Mouse (Mus musculus): ENCODE measurements around the gene Olfr704.
"Not testable (repeated sequence)": the region's sequence is repeated elsewhere in the genome, so short reads cannot be mapped to it uniquely, and the experiment has no call there.

The Olfr704 gene

GRCm38 (mm10) chr7:106862885-106863284, at the start of gene Olfr704:
Gene Olfr704 (plus strand): TSS chr7:106863185.
- no peak for DNase-seq (ENCODE audit: low read depth, low spot score)

GRCm38 (mm10) chr7:106813829-106814228, 49.2 kb upstream of the Olfr704 start, which contains the start of gene Olfr701:
Gene Olfr701 (plus strand): TSS chr7:106814129.
- DNase-seq (ENCODE audit: low read depth, low spot score), result no peak

- DNase-seq (ENCODE audit: low read depth, low spot score), result peak; percentile 0
Observed at GRCm38 (mm10) chr7:106815775-106816174, 47.2 kb upstream of the Olfr704 start.

GRCm38 (mm10) chr7:106818414-106818813, 44.6 kb upstream of the Olfr704 start:
- no peak for DNase-seq (ENCODE audit: low read depth, low spot score)

- DNase-seq (ENCODE audit: low read depth, low spot score), result no peak
Observed at GRCm38 (mm10) chr7:106833793-106834192, 29.2 kb upstream of the Olfr704 start, which contains the start of gene Olfr702. Gene Olfr702 (minus strand): TSS chr7:106833893.

GRCm38 (mm10) chr7:106843060-106843459, 19.9 kb upstream of the Olfr704 start, which contains the start of gene Olfr703:
Gene Olfr703 (plus strand): TSS chr7:106843360.
- no peak for DNase-seq (ENCODE audit: low read depth, low spot score)

GRCm38 (mm10) chr7:106876791-106877190, 13.8 kb downstream of the Olfr704 start, which contains the start of gene Olfr705:
Gene Olfr705 (minus strand): TSS chr7:106876891.
- no peak for DNase-seq (ENCODE audit: low read depth, low spot score)

- DNase-seq (ENCODE audit: low read depth, low spot score), result no peak
Observed at GRCm38 (mm10) chr7:106888062-106888461, 25.1 kb downstream of the Olfr704 start, which contains the start of gene Olfr706. Gene Olfr706 (minus strand): TSS chr7:106888162.

- DNase-seq (ENCODE audit: low read depth, low spot score), result not testable (repeated sequence)
Observed at GRCm38 (mm10) chr7:106901141-106901540, 38.2 kb downstream of the Olfr704 start, which contains the start of gene Olfr707. Gene Olfr707 (minus strand): TSS chr7:106901241.

GRCm38 (mm10) chr7:106907676-106908075, 44.7 kb downstream of the Olfr704 start, which contains the start of gene Olfr1532-ps1:
Gene Olfr1532-ps1 (plus strand): TSS chr7:106908001.
- no peak for DNase-seq (ENCODE audit: low read depth, low spot score)
